Mouse (Mus musculus): ENCODE measurements around the gene Ptprd. TPM values are rescaled to one million over a fixed set of nuclear protein-coding genes. Genes with fewer than 3 reads are reported as not detected.
"Not testable (repeated sequence)": the region's sequence is repeated elsewhere in the genome, so short reads cannot be mapped to it uniquely, and the experiment has no call there.

The Ptprd gene
- polyA plus RNA-seq, 1 experiment = 104 TPM

DNA sequence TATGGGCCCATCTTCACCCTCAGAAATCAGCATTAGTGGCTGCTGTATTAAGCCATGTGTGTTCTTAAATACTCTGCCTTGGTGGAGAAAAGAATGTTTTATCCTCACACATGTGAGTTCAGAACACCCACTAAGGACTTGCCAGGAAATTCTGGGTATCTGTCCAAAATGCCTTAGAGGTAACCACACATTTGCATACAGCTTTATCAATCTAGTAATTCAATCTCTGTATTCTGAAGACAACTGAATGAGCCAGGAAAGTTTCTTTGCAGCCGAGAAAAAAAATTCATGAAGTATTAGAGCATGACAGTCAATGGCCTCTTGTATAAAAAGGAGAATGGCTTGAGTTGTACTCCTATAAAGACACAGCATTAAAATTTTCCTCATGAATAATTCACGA lies 2057.6 kb downstream of the Ptprd start:
- no peak for DNase-seq (ENCODE audit: extremely low spot score in 1 of 2, low spot score in 1 of 2)

DNA sequence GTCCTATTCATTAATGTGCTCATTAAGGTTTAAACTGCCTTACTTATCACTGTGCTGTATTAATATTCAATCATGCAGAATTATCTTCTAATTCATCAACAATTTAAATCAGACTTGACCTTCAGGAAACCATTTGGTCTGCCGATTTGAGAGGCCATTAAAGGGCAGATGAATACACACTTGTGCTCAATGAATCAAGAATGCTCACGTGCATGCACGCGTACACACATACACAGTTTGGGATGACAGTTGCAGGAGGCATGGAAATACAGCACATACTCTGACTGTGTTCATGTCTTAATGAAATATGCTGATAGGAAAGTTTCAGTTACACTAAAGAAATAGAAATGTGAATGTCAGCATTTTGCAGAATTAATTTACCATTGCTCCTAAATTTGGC lies 2066.8 kb downstream of the Ptprd start:
- no peak for DNase-seq (ENCODE audit: extremely low spot score in 1 of 2, low spot score in 1 of 2)

DNA sequence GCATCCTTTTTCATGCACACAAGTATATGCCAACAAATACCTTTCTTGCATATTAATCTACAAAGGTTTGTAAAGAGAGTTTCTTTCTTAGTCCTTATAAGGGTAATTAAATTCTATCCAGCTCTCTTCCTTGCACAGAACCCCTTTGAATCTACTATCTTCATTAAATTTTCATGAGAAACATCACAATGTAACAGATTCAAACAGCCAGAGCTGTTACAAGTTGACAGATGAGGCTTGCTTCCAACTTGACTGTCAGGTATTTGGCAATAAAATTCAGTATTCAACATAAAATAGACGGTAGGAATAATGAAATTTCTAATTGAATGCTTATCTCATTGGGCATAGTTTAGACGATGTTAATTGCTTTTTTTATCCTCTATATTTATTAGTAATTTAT lies 2067.4 kb downstream of the Ptprd start:
- DNase-seq (ENCODE audit: extremely low spot score in 1 of 2, low spot score in 1 of 2) = no peak

DNA sequence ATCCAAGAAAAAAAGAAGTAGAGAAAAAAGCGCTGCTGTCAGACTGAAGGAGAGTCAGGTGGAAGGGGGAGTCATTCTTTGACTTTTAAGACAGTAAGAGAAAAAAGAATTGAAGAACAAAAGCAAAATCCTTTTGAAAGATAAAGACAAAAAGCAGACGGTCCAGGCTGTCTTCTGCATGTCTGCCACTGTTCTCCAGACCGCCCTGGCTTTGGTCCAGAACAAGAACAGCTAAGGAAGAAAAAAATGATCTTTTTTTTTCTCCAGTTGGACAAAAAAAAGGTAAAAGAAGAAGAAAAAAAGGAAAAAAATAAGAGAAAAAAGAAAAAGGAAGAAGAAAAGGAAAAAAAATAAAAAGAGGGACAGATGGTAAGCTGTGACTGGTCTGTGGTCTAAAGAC lies 2073.9 kb downstream of the Ptprd start:
- DNase-seq (ENCODE audit: extremely low spot score in 1 of 2, low spot score in 1 of 2) = no peak

DNA sequence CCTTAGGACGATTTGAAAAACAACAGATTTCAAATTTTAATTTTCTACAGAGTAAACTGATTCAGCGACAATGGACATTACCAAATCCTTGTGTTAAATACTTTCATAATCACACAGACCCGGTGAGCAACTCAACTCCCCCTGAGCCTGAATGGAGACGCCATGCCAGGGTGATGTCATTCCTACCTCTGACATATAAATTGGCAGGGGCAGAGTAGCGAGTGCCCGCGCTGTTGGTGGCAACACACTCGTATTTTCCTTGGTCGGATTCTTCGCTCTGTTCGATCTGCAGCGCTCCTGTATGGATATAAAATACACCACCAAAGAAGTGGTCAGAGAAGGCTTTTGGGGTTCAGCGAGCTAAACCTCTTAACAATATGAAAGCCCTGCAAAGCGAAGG lies 2075.1 kb downstream of the Ptprd start:
- no peak for DNase-seq (ENCODE audit: extremely low spot score in 1 of 2, low spot score in 1 of 2)

DNA sequence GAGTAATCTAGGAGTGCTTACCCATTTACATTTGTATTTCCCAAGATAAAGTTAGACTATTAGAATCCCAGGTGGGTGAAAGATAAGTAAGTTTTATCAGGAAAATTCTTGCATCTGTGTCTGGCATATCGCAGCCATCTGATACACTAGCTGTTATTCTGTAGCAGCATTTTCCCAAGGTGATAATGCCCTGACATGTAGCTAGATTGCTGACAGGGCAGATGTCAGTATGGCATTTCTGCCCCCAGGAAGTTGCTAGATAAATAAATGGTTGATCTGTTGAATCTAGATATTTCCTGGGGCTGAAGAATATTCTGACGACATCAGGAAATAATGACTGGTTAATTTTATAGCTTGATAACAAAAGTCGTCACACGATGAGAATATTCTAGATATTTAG lies 2119.9 kb downstream of the Ptprd start:
- DNase-seq (ENCODE audit: extremely low spot score in 1 of 2, low spot score in 1 of 2) = no peak

DNA sequence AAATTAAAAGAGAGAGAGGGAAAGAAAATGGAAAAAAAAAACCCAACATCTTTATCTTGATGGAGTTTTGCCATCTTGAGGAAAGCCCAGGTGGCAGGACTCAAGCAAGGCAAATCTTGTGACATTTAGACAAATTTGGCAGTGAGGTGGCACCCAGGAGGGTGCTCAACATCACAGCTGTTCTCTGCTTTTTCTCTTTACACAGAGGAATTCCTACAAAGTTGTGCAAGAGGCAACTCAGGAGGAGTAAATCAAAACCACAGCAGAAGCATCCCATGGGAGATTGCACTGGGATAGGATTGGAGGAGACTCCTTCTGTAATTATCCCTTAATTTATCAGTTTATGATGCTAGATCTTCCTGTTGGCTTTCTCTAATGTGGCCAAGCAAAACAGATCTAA lies 2121.9 kb downstream of the Ptprd start:
- DNase-seq (ENCODE audit: extremely low spot score in 1 of 2, low spot score in 1 of 2) = no peak

DNA sequence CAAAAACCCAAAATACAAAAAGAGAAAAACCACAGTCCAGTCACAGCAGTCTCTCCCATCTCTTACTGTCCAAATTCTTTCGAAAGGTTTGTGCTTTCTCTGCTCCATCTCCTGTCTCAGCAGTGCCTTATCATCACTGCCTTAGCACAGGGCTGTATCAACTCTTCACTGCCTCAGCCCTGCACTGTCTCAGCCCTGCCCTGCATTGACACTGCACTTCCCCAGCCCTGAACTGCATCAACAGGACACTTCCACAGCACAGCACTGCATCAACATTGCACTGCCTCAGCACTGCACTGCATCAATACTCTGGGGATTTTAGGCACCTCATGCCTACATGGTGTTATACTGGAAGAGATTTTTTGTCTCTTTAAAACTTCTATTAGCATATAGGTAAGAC lies 2135.7 kb downstream of the Ptprd start:
- DNase-seq (ENCODE audit: extremely low spot score in 1 of 2, low spot score in 1 of 2) = no peak

DNA sequence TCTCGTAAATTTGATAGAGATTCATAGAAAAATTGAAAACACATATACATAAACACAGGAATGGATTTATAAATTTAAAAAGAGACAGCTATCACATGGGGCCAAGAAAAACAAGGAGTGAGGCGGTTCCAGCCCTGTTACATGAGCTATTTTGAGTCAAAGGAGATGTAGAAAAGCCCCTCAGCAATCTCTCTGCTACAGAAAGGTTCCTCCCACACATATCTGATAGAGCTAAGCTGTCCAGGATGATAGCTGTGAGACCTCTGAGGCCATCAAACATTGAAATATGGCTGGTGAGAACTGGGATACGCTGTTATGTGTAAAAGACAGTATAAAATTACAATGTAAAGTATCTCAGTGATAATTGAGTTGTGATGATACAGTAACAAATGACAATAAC lies 2138.5 kb downstream of the Ptprd start:
- no peak for DNase-seq (ENCODE audit: extremely low spot score in 1 of 2, low spot score in 1 of 2)

DNA sequence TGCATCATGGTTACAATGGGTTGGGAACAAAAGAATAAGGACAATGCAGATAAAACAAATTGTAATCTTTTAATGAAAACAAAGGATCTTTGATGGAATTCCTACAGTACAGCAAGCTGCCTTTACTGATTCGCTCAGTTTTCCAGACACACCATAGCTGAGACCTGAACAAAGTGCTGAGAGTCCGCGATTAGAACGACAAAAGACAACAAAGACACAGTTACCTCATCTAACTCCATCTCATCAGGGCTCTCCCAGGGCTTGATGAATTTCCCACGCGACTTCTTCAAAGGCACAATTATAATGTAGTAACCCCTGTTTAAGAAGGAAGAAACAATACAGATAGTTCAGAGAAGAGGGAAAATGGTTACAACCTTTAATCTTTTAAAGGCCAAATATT lies 2140.0 kb downstream of the Ptprd start:
- DNase-seq (ENCODE audit: extremely low spot score in 1 of 2, low spot score in 1 of 2) = no peak

DNA sequence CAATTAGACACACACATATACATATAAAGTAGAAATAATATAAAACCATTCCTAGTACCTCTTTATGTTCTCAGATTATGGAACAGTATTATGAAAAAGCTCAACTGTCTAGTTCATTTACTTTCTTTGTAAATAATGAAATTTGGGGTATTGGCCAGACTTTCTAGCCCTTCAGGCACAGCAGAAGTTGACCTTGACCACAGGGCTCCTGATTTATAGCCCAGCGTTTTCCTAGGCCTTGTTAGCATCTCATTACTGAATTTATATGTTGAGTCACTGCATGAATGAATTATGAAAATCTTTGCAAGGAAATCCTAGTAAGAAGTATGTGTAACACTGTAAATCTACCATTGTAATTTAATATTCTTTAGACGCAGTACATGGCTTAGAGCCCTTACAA lies 2154.9 kb downstream of the Ptprd start:
- DNase-seq (ENCODE audit: extremely low spot score in 1 of 2, low spot score in 1 of 2) = no peak

DNA sequence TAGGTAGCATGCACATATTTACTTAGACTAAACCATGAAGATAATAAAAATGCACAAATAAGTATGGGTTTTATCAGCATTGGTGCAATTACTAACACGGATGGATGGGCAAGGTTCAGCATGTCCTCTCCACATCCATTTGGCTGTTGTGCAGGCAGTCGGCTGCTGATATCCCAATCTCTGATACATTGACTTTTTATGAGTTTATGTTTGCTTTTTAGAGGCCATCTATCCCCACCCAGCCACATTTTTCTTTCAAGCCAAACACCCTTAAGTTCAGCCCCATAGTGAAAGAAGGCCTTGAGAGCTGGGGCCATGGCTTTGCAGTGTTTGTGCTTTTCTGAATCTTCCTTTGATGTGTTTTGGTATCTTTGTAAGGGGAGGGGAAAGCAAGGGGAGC lies 2166.1 kb downstream of the Ptprd start:
- no peak for DNase-seq (ENCODE audit: extremely low spot score in 1 of 2, low spot score in 1 of 2)

DNA sequence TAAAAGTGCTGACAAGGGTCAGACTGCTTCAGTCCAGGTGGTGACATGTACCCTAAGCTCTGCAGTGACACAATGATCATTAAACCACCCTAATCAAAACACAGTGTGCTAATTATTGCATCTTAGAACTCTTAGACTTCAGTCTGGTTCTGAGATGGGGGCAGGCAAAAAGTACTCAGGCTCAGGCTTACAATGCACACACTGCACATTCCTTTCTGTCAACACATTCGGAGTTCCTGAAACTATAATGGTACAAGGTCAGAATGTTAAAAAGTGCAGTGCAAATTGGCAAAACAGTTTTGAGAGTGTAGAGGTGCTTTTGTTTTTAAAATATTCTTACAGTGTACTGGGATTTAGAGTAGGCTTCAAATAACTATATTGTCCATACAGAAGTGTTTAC lies 2167.0 kb downstream of the Ptprd start:
- no peak for DNase-seq (ENCODE audit: extremely low spot score in 1 of 2, low spot score in 1 of 2)

DNA sequence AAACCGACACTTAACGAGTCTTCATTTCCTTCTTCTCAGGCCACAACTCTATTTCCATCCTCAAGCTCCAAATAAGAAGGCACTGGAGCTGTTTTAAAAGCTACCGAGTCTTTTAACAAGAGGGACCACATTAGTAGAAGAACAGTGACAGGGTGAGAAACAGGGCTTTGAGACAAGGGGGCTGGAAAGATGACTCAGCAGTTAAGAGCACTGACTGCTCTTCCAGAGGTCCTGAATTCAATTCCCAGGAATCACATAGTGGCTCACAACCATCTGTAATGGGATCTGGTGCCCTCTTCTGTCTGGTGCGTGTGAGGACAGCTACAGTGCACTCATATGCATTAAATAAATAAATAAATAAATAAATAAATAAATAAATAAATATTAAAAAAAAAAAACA lies 2174.6 kb downstream of the Ptprd start:
- not testable (repeated sequence) for DNase-seq (ENCODE audit: extremely low spot score in 1 of 2, low spot score in 1 of 2)

DNA sequence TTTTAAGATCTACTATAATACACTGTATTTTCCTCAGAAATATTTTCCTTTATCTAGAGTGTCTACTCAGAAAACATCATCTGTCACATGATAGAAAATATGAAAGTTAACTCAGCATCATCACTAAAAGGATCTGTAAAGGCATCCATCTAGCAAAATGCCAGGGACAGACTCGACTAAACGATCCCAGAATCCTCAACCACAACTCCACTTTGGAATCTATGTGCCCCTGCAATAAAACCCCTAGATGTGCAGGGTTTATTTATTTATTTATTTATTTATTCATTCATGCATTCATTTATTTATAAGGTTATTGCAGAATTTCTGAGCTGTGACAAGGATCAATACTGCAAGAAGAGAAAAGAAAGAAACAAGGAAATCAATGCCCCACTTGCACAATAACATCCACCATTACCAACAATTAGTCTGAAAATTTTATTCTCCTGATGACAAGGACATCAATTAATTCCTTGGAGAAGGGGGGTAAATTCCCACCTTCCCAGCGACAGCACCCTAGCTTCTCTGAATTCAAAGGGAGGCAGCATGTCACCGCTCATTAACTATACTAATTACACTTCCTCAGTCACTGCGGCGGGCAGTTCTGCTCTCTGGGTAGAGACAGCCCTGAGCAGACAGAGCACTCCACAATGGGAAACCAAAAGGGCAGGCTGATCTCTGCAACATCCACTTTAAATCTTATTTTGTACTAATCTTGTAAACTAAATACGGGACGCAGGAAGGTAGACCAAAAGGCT lies 2186.0 kb downstream of the Ptprd start:
- DNase-seq (ENCODE audit: extremely low spot score in 1 of 2, low spot score in 1 of 2) = no peak

DNA sequence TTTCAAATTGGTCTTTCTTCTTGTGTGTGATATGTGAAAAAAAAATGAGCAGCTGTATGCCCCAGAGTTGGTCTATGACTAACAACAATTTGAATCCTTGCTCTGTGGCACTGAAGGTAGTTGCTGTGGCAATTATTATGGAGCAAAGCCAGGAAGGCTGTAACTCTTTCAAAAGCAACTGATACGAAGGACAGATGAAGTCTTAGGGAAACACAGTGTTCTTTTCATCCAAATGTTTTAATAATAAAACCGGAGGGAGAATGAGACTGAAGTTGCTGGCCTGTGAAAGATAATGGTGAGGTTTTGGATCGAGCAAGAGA lies 2187.3 kb downstream of the Ptprd start:
- DNase-seq (ENCODE audit: extremely low spot score in 1 of 2, low spot score in 1 of 2) = no peak

DNA sequence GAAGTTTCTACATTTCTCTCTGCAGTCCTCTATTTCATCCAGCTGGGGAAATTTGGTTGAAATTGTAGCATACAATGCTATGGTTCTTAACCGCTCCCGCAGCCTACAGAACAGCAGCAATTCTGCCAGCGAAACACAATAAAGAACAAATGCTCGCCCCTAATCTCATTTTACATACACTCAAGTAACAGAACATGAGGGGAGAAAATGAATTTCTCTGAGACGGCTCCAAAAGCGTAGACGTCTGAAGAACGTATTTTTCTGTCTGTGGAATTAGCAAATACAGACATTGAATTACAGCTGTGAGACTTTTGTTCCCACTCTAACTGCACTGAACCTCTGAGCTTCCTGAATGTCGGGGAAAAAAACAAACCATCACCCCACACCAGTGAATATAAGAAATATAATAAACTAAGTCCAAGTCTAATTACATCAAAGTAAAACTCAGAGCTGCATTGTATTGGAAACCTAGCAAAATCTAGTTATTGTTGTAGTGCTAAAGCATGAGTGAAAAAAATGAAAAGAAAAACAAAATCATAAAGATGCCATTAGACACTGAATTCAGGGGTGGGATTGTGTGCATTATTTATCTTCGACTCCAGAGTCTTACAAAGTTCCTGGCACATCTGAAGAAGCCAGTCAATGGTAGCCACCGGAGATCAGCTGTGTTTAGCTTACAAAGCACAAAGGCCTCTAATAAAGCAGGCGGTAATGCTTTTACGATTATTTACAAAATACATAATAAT lies 2187.8 kb downstream of the Ptprd start:
- no peak for DNase-seq (ENCODE audit: extremely low spot score in 1 of 2, low spot score in 1 of 2)

DNA sequence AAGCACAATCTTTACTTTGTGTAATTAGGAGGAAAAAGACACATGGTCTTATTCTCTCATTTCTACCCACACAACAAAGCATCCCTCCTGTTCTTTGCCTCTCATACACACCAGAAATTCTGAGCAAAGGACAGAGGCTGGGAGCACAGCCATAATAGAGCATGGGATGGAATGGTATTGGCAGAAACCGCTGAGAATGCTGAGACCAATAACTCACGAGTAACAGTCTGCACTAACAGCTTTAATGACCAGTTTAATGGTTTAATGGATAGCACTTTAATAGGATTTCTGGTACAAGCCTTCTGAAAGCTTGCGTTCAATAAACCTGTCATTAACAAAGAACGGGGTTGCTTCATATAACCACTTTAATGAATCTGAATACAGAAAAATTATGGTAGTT lies 2190.1 kb downstream of the Ptprd start:
- no peak for DNase-seq (ENCODE audit: extremely low spot score in 1 of 2, low spot score in 1 of 2)

DNA sequence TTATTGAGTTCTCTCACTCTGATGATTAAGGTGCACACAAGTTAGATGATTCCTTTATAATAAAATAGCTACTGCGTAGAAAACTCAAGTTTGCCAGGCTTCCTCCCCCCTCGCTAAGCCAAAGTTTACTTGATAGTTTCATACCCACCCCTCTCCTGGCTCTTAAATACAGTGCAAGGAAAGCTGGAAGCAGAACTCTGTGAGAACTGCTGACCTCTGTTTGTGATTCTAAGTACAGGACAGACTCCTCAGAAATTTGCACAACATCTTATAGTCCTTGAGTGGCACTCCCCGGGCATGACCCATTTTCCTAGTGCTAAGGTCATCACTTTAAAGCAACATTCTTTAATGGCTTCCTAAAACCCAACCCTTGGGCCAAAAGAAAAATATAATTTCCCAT lies 2196.7 kb downstream of the Ptprd start:
- no peak for DNase-seq (ENCODE audit: extremely low spot score in 1 of 2, low spot score in 1 of 2)

DNA sequence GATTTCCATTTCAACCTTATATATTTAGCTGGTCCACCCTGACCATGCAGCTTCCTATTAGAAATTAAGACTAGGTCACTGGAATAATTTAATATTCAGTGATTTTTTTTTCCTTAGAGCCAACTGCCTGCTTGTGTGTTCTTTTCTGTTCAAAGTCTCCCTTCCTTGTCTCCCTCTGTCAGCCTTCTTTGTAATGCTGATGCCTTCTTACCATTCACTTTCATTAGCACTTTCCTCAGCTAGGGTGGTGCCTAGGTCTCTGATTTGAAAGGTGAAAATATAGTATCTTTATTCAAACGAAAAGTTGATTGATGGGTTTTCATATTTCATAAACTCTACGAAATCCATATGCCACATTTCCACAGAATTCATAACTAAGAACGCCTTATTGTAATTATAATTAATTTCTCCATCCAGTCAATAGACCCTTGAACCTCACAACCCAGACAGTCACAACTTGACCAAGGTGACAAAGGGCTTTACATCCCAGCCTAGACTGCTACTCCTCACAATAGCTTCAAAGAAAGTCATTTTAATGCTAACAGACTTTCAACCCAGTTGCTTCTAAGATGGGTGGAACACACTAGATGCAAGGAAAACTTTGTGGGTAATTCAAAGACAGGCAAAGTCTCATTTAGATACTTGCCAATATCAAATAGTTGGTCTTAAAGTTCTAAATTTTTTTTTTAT lies 2197.5 kb downstream of the Ptprd start:
- DNase-seq (ENCODE audit: extremely low spot score in 1 of 2, low spot score in 1 of 2) = no peak

DNA sequence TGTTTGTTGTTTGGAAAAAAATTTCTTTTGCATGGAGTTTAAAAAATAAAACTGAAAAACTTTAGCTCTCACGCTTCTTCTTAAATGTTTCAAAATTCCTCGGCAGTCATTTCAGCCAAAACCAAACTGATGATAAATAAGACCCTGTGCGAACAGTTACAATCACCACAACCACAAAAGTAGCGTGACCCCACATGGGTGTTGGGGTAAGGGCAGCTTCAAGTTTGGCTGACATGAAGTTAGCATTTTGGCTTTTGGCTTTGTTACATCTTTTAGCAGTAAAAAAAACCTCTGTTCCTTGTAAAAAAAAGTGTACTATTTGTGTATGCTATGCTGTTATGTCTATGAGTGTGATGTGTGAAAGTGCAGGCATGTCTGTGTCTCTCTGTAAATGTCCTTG lies 2203.2 kb downstream of the Ptprd start:
- no peak for DNase-seq (ENCODE audit: extremely low spot score in 1 of 2, low spot score in 1 of 2)

DNA sequence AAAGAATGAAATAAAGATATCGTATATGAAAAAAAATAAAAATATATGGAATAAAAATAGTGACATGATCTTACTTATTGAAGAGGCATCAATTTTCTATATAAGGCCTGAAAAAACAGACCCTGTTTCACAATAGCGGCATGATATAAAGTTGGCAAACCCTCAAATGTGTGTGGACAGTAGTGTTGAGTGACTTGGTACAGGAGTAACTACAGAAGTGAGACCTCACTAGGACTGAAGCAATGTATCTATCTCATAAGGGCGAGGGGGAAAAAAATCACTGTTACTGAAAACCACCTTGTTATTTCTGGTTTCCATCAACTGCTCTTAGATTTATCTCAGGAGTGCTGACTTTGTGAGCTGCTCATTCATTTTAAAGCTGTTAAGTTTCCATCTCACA lies 2204.5 kb downstream of the Ptprd start:
- DNase-seq (ENCODE audit: extremely low spot score in 1 of 2, low spot score in 1 of 2) = no peak

Data from frontal cortex, adult 2 months (tissue).